Mouse (Mus musculus) naive thymus-derived CD4-positive, alpha-beta T cell, adult 2 months (primary cell): ENCODE measurements around the gene Ccdc141.

Experiments used
- DNase-seq: peaks from one replicate; pipeline ENCODE4 v3.0.0-alpha.2; 2011; ENCODE audit warnings: low read depth

Ccdc141 gene

GRCm38 (mm10) chr2:77133407-77133806, 37.0 kb downstream of the Ccdc141 start:
- DNase-seq = no peak

GRCm38 (mm10) chr2:77126939-77127338, 43.5 kb downstream of the Ccdc141 start:
- DNase-seq = no peak

GRCm38 (mm10) chr2:77118102-77118501, 52.3 kb downstream of the Ccdc141 start:
- DNase-seq = no peak

- DNase-seq = no peak
These were observed 56.1 kb downstream of the Ccdc141 start for GRCm38 (mm10) chr2:77114335-77114734.

- DNase-seq = no peak
These were observed 56.6 kb downstream of the Ccdc141 start for GRCm38 (mm10) chr2:77113867-77114266.

GRCm38 (mm10) chr2:77113026-77113425, 57.4 kb downstream of the Ccdc141 start:
- DNase-seq = no peak

GRCm38 (mm10) chr2:77111095-77111494, 59.3 kb downstream of the Ccdc141 start:
- DNase-seq = no peak

- no peak for DNase-seq
These were observed 60.1 kb downstream of the Ccdc141 start for GRCm38 (mm10) chr2:77110365-77110764.

- no peak for DNase-seq
These were observed 60.8 kb downstream of the Ccdc141 start for GRCm38 (mm10) chr2:77109506-77110123.

- DNase-seq = no peak
These were observed 61.9 kb downstream of the Ccdc141 start for GRCm38 (mm10) chr2:77108562-77108961.

GRCm38 (mm10) chr2:77106150-77106549, 64.3 kb downstream of the Ccdc141 start:
- no peak for DNase-seq

GRCm38 (mm10) chr2:77105006-77105715, 65.3 kb downstream of the Ccdc141 start:
- no peak for DNase-seq

GRCm38 (mm10) chr2:77102516-77102915, 67.9 kb downstream of the Ccdc141 start:
- DNase-seq = no peak

GRCm38 (mm10) chr2:77099814-77100213, 70.6 kb downstream of the Ccdc141 start:
- no peak for DNase-seq

- DNase-seq = no peak
These were observed 71.7 kb downstream of the Ccdc141 start for GRCm38 (mm10) chr2:77098769-77099168.

- no peak for DNase-seq
These were observed 78.7 kb downstream of the Ccdc141 start for GRCm38 (mm10) chr2:77091749-77092148.

GRCm38 (mm10) chr2:77085313-77085712, 85.1 kb downstream of the Ccdc141 start:
- DNase-seq = no peak

- no peak for DNase-seq
These were observed 85.8 kb downstream of the Ccdc141 start for GRCm38 (mm10) chr2:77084629-77085028.

- DNase-seq = no peak
These were observed 89.3 kb downstream of the Ccdc141 start for GRCm38 (mm10) chr2:77081156-77081555.

- DNase-seq = no peak
These were observed 89.8 kb downstream of the Ccdc141 start for GRCm38 (mm10) chr2:77080657-77081056.

- no peak for DNase-seq
These were observed 91.7 kb downstream of the Ccdc141 start for GRCm38 (mm10) chr2:77078746-77079145.

- no peak for DNase-seq
These were observed 96.1 kb downstream of the Ccdc141 start for GRCm38 (mm10) chr2:77074373-77074772.

- no peak for DNase-seq
These were observed 96.5 kb downstream of the Ccdc141 start for GRCm38 (mm10) chr2:77073930-77074329.

GRCm38 (mm10) chr2:77065294-77065693, 105.1 kb downstream of the Ccdc141 start:
- no peak for DNase-seq
